Mouse (Mus musculus): Measurements from ENCODE around the gene Siae. TPM values are rescaled to one million over a fixed set of nuclear protein-coding genes. Genes with fewer than 3 reads are reported as not detected.

The Siae gene
- polyA plus RNA-seq, 1 experiment from 2014 or later: 8.5 TPM

DNA sequence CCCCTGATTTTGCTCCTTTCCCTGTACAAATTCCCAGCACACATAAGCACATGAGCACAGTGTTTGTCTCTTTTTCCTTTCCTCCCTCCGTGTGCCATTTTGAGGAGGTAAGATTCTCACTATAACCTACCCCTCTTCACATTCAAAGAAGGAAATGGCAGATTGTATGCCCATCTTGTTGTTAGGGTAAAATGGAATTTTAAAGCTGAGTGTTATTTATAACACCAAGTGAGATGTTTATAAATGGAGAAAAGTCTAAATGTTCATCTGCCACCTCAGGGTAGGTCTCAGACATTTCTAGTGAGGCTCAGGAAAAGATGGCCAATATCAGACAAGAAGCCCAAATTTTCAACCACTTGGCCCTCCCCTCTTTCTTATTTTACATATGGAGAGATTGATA is 69.0 kb downstream of the Siae start:
- DNase-seq (ENCODE audit: low spot score) (no peak), ATAC-seq (replicated peaks; ENCODE audit: low FRiP score) (no peak)
- H3K27me3 ChIP-seq (ENCODE audit: control insufficient read depth, insufficient read depth, low read length): no peaks in the 10 kb centered on the region
- H3K4me2 ChIP-seq (ENCODE audit: low read depth, low read length, severe bottlenecking): no peak overlapping the region
- 96% methylated on average over 1 of the region's 1 CpGs for WGBS
- no peak overlapping the region for H3K9ac ChIP-seq (ENCODE audit: low read length)
- no peak overlapping the region for H3K4me3 ChIP-seq (ENCODE audit: low read depth, low read length)
- H3K4me1 ChIP-seq (replicated peaks; ENCODE audit: control insufficient read depth, insufficient read depth, low read length): peaks cover 6% of the 10 kb centered on the region
- no peak overlapping the region for H3K27ac ChIP-seq (ENCODE audit: low read depth, low read length)
- H3K36me3 ChIP-seq (ENCODE audit: control insufficient read depth, insufficient read depth, low read length): no peaks in the 10 kb centered on the region
- H3K9me3 ChIP-seq (ENCODE audit: control insufficient read depth, low read length): no peaks in the 10 kb centered on the region

DNA sequence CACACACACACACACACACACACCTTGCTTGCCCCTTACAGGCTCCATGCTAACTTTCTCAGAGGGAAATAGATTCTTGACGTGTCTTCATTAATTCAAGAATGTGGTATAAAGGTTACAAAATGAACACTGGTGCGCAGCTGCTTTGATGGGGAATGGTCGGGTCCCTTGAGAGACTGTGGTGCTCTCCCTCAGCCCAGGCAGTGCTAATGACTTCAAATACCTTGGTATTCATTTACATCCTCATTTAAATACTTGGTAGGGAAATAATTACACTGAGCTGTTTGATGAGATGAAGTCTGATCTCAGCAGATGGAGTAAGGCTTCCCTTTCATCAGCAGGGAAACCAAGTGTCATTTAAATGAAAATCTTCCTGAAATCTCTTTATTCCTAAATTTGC is 69.6 kb downstream of the Siae start:
- ATAC-seq (replicated peaks; ENCODE audit: low FRiP score) (peak; percentile 78), DNase-seq (ENCODE audit: low spot score) (no peak)
- Histone ChIP-seq H3K4me3 (ENCODE audit: low read depth, low read length) (no peak overlapping the region), H3K9me3 (ENCODE audit: control insufficient read depth, low read length) (no peaks in the 10 kb centered on the region), H3K27ac (ENCODE audit: low read depth, low read length) (peak overlapping the region; percentile 2; the same call in 1 of the 2 replicates), H3K4me2 (ENCODE audit: low read depth, low read length, severe bottlenecking) (no peak overlapping the region; the same call in 1 of the 2 replicates), H3K9ac (ENCODE audit: low read length) (no peak overlapping the region), H3K27me3 (ENCODE audit: control insufficient read depth, insufficient read depth, low read length) (no peaks in the 10 kb centered on the region), H3K36me3 (ENCODE audit: control insufficient read depth, insufficient read depth, low read length) (no peaks in the 10 kb centered on the region), H3K4me1 (replicated peaks; ENCODE audit: control insufficient read depth, insufficient read depth, low read length) (peaks cover 6% of the 10 kb centered on the region)
- WGBS: 34% methylated on average over 3 of the region's 3 CpGs

DNA sequence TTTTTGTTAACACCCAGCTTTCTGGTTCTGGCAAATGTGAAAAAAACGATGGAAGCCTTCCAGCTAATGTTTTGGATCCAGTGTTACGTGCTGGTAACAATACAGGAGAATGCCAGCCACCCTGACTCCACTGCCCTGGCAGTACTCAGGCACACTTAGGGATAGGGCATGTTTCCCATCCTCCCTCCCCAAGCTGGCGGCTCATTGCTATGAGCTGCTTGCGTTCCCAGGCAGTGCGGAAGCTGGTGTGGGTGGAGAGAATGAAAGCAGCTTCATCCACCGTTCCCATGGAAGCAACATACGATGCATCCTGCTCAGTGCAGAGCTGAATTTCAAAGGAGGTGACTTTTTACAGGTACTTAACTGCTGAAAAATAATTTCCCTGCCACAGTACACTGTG is 70.1 kb downstream of the Siae start:
- DNase-seq (ENCODE audit: low spot score) (no peak), ATAC-seq (replicated peaks; ENCODE audit: low FRiP score) (peak; percentile 65)
- Histone ChIP-seq H3K9ac (ENCODE audit: low read length) (no peak overlapping the region), H3K27ac (ENCODE audit: low read depth, low read length) (peak overlapping the region; percentile 2; the same call in 1 of the 2 replicates), H3K4me3 (ENCODE audit: low read depth, low read length) (no peak overlapping the region), H3K4me1 (replicated peaks; ENCODE audit: control insufficient read depth, insufficient read depth, low read length) (peaks cover 6% of the 10 kb centered on the region), H3K4me2 (ENCODE audit: low read depth, low read length, severe bottlenecking) (no peak overlapping the region; the same call in 1 of the 2 replicates), H3K9me3 (ENCODE audit: control insufficient read depth, low read length) (no peaks in the 10 kb centered on the region), H3K27me3 (ENCODE audit: control insufficient read depth, insufficient read depth, low read length) (no peaks in the 10 kb centered on the region), H3K36me3 (ENCODE audit: control insufficient read depth, insufficient read depth, low read length) (no peaks in the 10 kb centered on the region)
- WGBS: 26% methylated on average over 7 of the region's 7 CpGs

DNA sequence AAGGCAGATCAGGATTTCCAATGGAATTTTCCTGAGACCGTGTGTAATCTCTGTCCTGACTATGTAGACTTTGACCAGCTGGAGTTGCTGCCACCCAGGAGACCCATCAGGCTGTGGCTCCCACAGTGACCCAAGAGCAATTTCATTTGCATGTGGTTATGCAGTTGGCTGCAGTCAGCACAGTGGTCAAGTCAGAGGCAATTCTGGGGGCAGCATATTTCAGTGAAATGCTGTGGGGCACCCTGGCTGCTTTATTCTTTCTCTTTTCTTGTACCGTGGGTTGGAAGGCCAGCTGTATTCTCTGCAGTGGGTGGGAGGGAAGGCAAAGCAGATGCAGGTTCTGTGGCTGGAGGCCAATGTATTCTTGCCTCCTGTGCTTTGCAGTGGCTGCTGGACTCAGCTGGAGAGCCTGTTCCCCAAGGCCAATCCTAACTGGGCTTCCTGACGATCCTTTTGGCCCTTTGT is 70.6 kb downstream of the Siae start:
- no peak for DNase-seq (ENCODE audit: low spot score)
- Histone ChIP-seq H3K27me3 (ENCODE audit: control insufficient read depth, insufficient read depth, low read length) (no peaks in the 10 kb centered on the region), H3K9ac (ENCODE audit: low read length) (no peak overlapping the region), H3K4me2 (ENCODE audit: low read depth, low read length, severe bottlenecking) (no peak overlapping the region; the same call in 1 of the 2 replicates), H3K27ac (ENCODE audit: low read depth, low read length) (peak overlapping the region; percentile 20; the same call in 1 of the 2 replicates), H3K4me1 (replicated peaks; ENCODE audit: control insufficient read depth, insufficient read depth, low read length) (peaks cover 6% of the 10 kb centered on the region), H3K36me3 (ENCODE audit: control insufficient read depth, insufficient read depth, low read length) (no peaks in the 10 kb centered on the region), H3K9me3 (ENCODE audit: control insufficient read depth, low read length) (no peaks in the 10 kb centered on the region), H3K4me3 (ENCODE audit: low read depth, low read length) (no peak overlapping the region)
- ATAC-seq (replicated peaks; ENCODE audit: low FRiP score): peak; percentile 22
- 17% methylated on average over 3 of the region's 3 CpGs for WGBS

DNA sequence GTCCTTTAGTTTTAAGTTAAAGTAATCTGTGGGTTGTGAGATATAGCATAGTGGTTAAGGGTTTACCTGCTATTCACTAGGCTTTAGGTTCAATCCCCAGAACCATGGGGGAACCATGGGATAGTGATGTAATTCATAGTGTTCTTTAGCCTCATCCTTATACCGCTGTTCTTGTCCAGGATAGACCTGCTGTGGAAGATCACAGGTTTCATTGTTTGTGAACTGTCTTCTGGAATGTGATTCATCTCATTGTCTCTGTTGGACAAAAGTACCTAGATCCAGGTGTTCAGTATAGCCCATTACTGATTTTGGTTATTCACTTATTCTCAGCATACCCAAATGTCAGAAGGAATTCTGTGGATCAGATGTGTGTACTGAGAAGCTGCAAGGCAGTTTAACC is 71.8 kb downstream of the Siae start:
- DNase-seq (ENCODE audit: low spot score) (no peak), ATAC-seq (replicated peaks; ENCODE audit: low FRiP score) (no peak)
- 96% methylated on average over 1 of the region's 1 CpGs for WGBS

DNA sequence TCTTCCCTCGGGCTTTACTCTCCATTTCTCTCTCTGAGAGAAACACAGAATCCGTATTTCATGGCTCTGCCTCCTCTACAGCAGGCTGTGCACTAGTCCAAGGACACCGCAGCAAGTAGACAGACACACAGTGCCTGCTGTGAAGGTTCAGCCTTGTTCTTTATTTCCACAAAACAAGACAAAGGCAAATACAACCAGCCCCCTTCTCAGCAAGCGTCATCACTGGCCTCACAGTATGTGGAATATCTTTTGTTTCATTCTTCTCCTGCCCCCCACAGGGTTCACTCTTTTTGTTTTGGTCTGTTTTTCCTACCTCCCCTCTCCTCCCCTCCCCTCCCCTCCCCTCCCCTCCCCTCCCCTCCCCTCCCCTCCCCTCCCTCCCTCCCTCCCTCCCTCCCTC is 73.1 kb downstream of the Siae start:
- H3K4me1 ChIP-seq (replicated peaks; ENCODE audit: control insufficient read depth, insufficient read depth, low read length): peaks cover 6% of the 10 kb centered on the region
- H3K4me2 ChIP-seq (ENCODE audit: low read depth, low read length, severe bottlenecking): no peak overlapping the region
- no peak overlapping the region for H3K9ac ChIP-seq (ENCODE audit: low read length)
- H3K27me3 ChIP-seq (ENCODE audit: control insufficient read depth, insufficient read depth, low read length): no peaks in the 10 kb centered on the region
- H3K9me3 ChIP-seq (ENCODE audit: control insufficient read depth, low read length): no peaks in the 10 kb centered on the region
- no peak for ATAC-seq (replicated peaks; ENCODE audit: low FRiP score)
- H3K27ac ChIP-seq (ENCODE audit: low read depth, low read length): no peak overlapping the region
- H3K4me3 ChIP-seq (ENCODE audit: low read depth, low read length): no peak overlapping the region
- H3K36me3 ChIP-seq (ENCODE audit: control insufficient read depth, insufficient read depth, low read length): no peaks in the 10 kb centered on the region
- 39% methylated on average over 4 of the region's 4 CpGs for WGBS
- no peak for DNase-seq (ENCODE audit: low spot score)

More for the DNA sequence above, 71.8 kb downstream of the Siae start:
- H3K4me3 ChIP-seq (ENCODE audit: low read depth, low read length): no peak overlapping the region
- no peaks in the 10 kb centered on the region for H3K9me3 ChIP-seq (ENCODE audit: control insufficient read depth, low read length)
- H3K4me1 ChIP-seq (replicated peaks; ENCODE audit: control insufficient read depth, insufficient read depth, low read length): peaks cover 6% of the 10 kb centered on the region
- no peak overlapping the region for H3K9ac ChIP-seq (ENCODE audit: low read length)
- H3K4me2 ChIP-seq (ENCODE audit: low read depth, low read length, severe bottlenecking): no peak overlapping the region
- H3K36me3 ChIP-seq (ENCODE audit: control insufficient read depth, insufficient read depth, low read length): no peaks in the 10 kb centered on the region
- H3K27me3 ChIP-seq (ENCODE audit: control insufficient read depth, insufficient read depth, low read length): no peaks in the 10 kb centered on the region
- H3K27ac ChIP-seq (ENCODE audit: low read depth, low read length): no peak overlapping the region

DNA sequence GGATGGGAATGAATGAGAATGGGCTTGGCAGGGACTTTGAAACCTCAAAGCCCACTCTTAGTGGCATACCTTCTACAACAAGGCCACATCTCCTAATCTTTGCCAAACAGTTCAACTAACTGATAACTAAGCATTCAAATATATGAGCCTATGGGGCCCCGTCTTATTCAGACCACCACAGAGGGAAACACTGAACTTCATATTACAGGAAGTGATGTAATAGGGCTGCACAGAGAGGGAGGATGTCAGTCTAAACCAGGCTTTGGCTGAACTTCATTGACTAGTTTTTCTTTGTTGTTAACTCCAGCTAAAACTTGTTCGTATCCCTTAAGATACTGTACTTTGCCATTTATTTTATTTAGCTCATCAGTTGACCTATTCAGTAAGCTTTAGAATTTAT is 74.4 kb downstream of the Siae start:
- peaks cover 6% of the 10 kb centered on the region for H3K4me1 ChIP-seq (replicated peaks; ENCODE audit: control insufficient read depth, insufficient read depth, low read length)
- H3K4me2 ChIP-seq (ENCODE audit: low read depth, low read length, severe bottlenecking): no peak overlapping the region
- ATAC-seq (replicated peaks; ENCODE audit: low FRiP score) (no peak), DNase-seq (ENCODE audit: low spot score) (no peak)
- H3K36me3 ChIP-seq (ENCODE audit: control insufficient read depth, insufficient read depth, low read length): no peaks in the 10 kb centered on the region
- no peak overlapping the region for H3K27ac ChIP-seq (ENCODE audit: low read depth, low read length)
- H3K4me3 ChIP-seq (ENCODE audit: low read depth, low read length): no peak overlapping the region
- H3K27me3 ChIP-seq (ENCODE audit: control insufficient read depth, insufficient read depth, low read length): no peaks in the 10 kb centered on the region
- H3K9ac ChIP-seq (ENCODE audit: low read length): no peak overlapping the region
- no peaks in the 10 kb centered on the region for H3K9me3 ChIP-seq (ENCODE audit: control insufficient read depth, low read length)
- 94% methylated on average over 2 of the region's 2 CpGs for WGBS

DNA sequence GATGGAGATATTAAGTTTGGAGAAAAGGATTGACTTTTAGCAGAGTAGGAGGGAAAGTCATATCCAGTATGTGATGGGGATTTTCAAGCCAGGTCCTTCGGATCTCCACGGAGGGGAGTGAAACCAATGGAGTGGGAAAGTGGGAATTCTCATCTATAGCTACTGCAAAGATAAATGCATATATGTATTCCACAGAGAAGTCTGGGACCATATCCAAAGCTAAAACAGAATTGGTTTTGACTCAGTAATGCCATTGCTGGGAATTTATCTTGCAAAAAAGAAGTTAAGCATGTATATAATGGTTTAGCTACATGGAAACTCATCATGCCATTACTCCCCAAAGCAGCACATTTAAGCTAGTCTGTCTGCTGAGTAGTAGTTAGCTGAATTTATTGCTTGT is 76.8 kb downstream of the Siae start:
- no peaks in the 10 kb centered on the region for H3K27me3 ChIP-seq (ENCODE audit: control insufficient read depth, insufficient read depth, low read length)
- no peak overlapping the region for H3K27ac ChIP-seq (ENCODE audit: low read depth, low read length)
- no peaks in the 10 kb centered on the region for H3K36me3 ChIP-seq (ENCODE audit: control insufficient read depth, insufficient read depth, low read length)
- no peak overlapping the region for H3K4me2 ChIP-seq (ENCODE audit: low read depth, low read length, severe bottlenecking)
- ATAC-seq (replicated peaks; ENCODE audit: low FRiP score) (no peak), DNase-seq (ENCODE audit: low spot score) (no peak)
- H3K9ac ChIP-seq (ENCODE audit: low read length): no peak overlapping the region
- peaks cover 2% of the 10 kb centered on the region; the same call in 1 of the 2 replicates for H3K4me1 ChIP-seq (replicated peaks; ENCODE audit: control insufficient read depth, insufficient read depth, low read length)
- WGBS: 88% methylated on average over 2 of the region's 2 CpGs
- H3K4me3 ChIP-seq (ENCODE audit: low read depth, low read length): no peak overlapping the region
- no peaks in the 10 kb centered on the region for H3K9me3 ChIP-seq (ENCODE audit: control insufficient read depth, low read length)

DNA sequence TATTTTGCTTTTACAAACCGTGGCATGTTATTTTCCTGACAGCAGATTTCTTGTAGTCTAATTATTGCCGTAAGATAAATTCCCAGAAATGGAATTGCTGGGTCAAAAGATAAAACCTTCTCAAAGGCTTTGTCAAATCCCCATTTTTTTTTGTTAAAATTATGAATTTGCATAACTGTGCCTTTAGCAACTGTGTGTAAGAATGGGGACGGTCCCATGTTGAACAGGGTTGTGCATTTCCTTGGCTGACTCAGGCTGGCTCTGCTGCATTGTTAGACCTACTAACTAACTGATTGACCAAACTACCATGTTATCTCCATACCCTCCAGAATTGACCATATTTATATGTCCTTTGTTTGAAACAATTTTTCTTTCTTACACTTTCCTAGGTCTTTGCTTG is 78.8 kb downstream of the Siae start:
- no peak for ATAC-seq (replicated peaks; ENCODE audit: low FRiP score)
- H3K9ac ChIP-seq (ENCODE audit: low read length): no peak overlapping the region
- no peak overlapping the region for H3K4me3 ChIP-seq (ENCODE audit: low read depth, low read length)
- no peak overlapping the region for H3K27ac ChIP-seq (ENCODE audit: low read depth, low read length)
- 93% methylated on average over 3 of the region's 3 CpGs for WGBS
- no peak for DNase-seq (ENCODE audit: low spot score)
- H3K9me3 ChIP-seq (ENCODE audit: control insufficient read depth, low read length): no peaks in the 10 kb centered on the region
- no peaks in the 10 kb centered on the region for H3K27me3 ChIP-seq (ENCODE audit: control insufficient read depth, insufficient read depth, low read length)
- no peaks in the 10 kb centered on the region for H3K4me1 ChIP-seq (replicated peaks; ENCODE audit: control insufficient read depth, insufficient read depth, low read length)
- no peaks in the 10 kb centered on the region for H3K36me3 ChIP-seq (ENCODE audit: control insufficient read depth, insufficient read depth, low read length)
- H3K4me2 ChIP-seq (ENCODE audit: low read depth, low read length, severe bottlenecking): no peak overlapping the region
